Mouse (Mus musculus): ENCODE measurements around the gene Ecsit. TPM values are rescaled to one million over a fixed set of nuclear protein-coding genes. Genes with fewer than 3 reads are reported as not detected.

Ecsit gene
- 21.1 and 29.5 TPM in 2 replicates for total RNA-seq (2014; fragmentation: Nextera tagmentation)
- 28.2 and 30.3 TPM in 2 replicates for total RNA-seq (2017)

DNA sequence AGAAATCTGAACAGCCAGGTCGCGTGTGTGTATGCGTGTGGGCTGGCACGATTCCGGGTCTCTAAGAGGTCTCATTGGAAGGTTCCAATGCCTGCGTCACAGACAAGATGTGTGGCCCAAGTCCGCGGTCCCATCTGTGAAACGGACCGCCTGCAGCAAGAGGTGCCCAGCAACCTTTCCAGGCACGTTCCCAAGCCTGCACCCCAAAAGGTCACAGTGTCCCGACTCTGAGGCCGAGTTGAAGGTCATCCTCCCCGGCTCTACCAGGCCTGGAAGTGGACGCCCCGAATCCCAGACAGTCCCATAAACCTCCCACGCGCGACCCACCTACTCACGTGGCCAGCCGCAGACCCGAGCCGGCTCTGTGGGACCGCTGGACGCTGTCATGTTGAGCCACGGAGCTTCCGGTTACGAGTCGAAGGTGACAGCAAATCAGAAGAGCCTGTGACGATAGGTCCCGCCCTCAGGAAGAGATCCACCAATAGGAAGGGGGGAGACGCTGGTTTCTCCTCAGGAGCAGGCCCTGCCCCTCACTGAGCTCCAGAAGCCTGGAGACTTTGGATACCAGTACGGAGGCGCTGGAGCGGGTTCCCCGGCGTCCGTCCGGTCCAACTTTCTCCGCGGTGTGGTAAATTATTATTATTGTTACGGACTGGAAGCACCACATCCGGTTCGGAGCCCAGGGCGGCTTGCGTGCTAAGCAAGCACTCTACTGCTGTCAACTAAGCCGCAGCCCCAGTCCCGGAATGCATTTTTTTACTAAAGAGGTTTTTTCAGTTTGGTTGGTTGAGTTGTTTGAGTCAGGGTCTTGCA lies at the start of gene Ecsit:
TSS of gene Ecsit (minus strand) at position 417 of the 813 bp plus-strand sequence.
- peak; percentile 99 for ATAC-seq (replicated peaks; ENCODE audit: poor library complexity, severe bottlenecking)

GRCm38 (mm10) chr9:22134246-22134890 lies 49.1 kb upstream of the Ecsit start:
- no peak for ATAC-seq (replicated peaks; ENCODE audit: poor library complexity, severe bottlenecking)

GRCm38 (mm10) chr9:22132220-22132619 lies 47.0 kb upstream of the Ecsit start:
- ATAC-seq (replicated peaks; ENCODE audit: poor library complexity, severe bottlenecking): no peak

DNA sequence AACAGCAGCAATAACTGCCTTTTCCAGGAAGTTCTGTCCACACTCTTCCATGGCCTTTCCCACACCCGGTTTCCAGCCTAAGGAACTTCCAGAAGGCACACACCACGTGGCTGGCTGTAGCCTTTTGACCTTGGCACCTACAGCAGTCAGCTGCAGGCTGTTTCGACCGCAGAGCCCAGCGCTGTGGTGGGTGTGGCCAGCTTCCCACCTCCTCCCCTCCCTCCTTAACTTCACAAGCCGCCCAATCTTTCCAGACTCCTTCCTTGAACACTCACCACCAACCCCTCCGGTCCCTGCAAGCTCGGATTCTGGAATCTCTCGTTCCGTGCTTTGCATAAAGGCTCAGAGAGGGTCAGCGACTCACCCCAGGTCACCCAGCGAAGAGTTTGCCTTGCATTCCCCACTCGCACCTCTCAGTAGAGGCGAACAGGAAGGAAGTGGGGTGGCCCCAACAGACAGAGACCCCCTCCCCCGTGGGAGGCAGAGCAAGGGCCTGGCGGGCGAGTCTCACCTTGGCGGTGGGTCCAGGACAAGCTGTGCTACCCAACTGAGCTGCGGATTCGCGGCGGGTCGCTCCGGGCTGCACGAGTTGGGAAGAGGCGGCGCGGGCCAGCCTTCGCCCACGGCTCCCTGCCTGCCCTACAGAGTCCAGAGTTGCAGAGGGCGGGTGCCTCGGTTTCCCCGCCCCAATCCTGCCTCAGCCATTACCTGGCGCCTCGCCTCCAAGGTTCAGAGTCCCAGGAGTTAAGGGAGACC lies 46.2 kb upstream of the Ecsit start:
- ATAC-seq (replicated peaks; ENCODE audit: poor library complexity, severe bottlenecking): peak; percentile 81

DNA sequence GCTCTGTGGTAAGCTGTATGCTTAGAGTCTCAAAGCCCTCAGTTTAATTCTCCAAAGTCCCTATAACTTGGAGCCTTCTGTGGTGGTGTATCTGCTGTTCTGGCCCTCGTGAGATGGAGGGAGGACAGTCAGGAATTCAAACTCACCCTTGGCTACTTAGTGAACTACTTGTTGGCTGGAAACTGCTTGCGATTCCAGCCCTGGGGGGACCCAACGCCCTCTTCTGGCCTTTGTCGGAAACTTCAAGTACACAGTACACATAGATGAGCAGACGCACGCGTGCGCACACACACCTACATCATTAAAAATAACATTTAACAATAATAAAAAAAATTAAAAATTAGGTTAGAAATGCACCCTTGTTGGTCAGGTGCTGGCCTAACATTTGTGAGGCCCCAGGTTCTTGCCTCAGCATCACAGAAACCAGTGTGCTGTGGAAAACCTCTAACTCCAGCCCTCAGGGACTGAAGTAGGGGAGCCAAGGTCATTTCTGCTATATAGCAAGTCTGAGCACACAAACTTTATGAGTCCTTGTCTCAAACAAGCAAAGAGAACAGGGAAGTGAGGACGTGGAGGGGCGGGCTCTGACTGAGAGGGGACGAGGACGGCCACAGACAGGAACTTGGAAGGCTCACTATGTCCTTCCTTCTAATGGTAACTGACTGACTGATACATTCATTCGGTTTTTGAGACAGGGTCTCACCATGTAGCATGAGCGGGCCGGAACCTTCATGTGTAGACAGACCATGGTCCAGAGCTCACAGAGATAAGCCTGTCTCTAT lies 40.2 kb upstream of the Ecsit start:
- peak; percentile 65 for ATAC-seq (replicated peaks; ENCODE audit: poor library complexity, severe bottlenecking)

- no peak for ATAC-seq (replicated peaks; ENCODE audit: poor library complexity, severe bottlenecking)
Observed at GRCm38 (mm10) chr9:22124169-22124568, 38.9 kb upstream of the Ecsit start.

- ATAC-seq (replicated peaks; ENCODE audit: poor library complexity, severe bottlenecking): no peak; the same call in 1 of the 2 replicates
Observed at GRCm38 (mm10) chr9:22123069-22123609, 37.9 kb upstream of the Ecsit start.

GRCm38 (mm10) chr9:22122005-22122404 lies 36.8 kb upstream of the Ecsit start:
- peak; percentile 62 for ATAC-seq (replicated peaks; ENCODE audit: poor library complexity, severe bottlenecking)

GRCm38 (mm10) chr9:22121545-22121944 lies 36.3 kb upstream of the Ecsit start:
- ATAC-seq (replicated peaks; ENCODE audit: poor library complexity, severe bottlenecking): no peak

DNA sequence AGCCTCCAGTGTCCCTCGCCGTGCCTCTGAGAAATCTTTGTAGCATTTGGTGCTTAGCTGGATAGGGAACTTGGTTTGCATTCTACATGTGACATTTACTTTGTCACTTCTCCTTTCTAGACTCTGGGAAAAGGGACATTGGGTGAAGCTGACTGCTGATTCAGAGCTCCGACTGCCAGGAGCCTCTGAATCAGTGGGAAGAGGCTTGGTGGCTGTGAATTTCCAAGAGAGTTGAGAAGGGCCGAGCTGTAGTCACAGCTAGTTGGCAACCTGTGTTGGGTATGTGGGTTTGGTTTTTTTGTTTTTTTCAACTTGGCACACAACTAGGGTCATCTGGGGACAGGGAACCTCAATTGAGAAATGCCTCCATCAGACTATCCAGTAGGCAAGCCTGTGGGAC lies 34.3 kb upstream of the Ecsit start:
- ATAC-seq (replicated peaks; ENCODE audit: poor library complexity, severe bottlenecking): peak; percentile 36

GRCm38 (mm10) chr9:22117754-22118456 lies 32.7 kb upstream of the Ecsit start:
- peak; percentile 35 for ATAC-seq (replicated peaks; ENCODE audit: poor library complexity, severe bottlenecking)

DNA sequence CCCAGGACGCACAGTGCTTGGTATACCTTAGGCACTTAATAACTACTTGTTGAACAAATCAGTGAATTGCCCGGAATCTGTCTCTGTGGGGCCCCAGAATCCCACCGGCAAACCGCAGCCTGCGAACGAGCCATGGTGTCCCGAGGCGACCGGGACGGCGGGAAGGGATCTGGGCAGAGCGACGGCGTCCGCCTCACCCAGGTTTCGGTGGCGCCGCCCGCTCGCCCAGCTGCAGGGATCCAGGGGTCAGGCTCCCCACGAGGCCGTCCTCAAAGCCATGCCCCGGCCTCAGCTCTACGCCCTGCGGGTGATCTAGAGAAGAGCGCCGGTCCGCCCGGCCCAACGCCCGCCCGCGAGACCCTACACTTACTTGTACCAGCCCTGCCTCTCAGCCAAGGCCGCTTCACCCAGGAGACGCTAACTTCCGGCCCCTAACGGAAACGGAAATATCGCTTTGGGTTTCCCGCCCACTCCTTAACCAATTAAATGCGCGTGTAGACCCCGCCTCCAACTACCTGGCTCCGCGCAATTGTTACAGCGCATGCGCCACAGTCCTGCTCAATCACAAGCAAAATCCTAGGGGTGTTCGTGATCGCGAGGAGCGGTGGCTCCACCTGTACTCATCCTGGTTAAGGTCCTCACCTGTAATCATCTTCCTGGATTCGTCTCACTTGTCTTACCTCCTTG lies 31.6 kb upstream of the Ecsit start, which contains the start of gene Elof1:
TSS of gene Elof1 (minus strand) at position 433 of the 687 bp plus-strand sequence.
- peak; percentile 86 for ATAC-seq (replicated peaks; ENCODE audit: poor library complexity, severe bottlenecking)

GRCm38 (mm10) chr9:22116086-22116485 lies 30.8 kb upstream of the Ecsit start:
- ATAC-seq (replicated peaks; ENCODE audit: poor library complexity, severe bottlenecking): no peak

- ATAC-seq (replicated peaks; ENCODE audit: poor library complexity, severe bottlenecking): no peak
Observed at GRCm38 (mm10) chr9:22115635-22116034, 30.4 kb upstream of the Ecsit start.

GRCm38 (mm10) chr9:22108194-22108593 lies 23.0 kb upstream of the Ecsit start:
- no peak for ATAC-seq (replicated peaks; ENCODE audit: poor library complexity, severe bottlenecking)

DNA sequence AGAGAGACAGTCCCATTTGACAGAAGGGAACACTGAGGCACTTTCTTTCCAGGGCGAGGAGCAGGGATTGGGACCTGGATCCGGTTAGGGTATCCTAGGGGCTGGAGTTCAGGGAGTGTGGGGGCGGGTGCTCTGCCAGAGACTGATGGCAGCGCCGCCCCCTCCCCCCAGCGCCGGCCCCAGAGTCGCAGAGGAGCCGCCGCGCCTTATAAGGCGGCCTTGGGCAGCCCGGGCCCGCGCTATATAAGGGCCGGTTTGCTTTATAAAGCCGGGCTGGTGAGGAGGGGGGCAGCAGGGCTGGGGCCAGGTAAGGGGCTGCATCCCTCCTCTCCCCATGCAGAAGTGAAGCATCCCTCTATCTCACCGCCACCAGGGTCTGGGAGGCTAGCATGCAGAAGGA lies 14.7 kb upstream of the Ecsit start:
- no peak for ATAC-seq (replicated peaks; ENCODE audit: poor library complexity, severe bottlenecking)

DNA sequence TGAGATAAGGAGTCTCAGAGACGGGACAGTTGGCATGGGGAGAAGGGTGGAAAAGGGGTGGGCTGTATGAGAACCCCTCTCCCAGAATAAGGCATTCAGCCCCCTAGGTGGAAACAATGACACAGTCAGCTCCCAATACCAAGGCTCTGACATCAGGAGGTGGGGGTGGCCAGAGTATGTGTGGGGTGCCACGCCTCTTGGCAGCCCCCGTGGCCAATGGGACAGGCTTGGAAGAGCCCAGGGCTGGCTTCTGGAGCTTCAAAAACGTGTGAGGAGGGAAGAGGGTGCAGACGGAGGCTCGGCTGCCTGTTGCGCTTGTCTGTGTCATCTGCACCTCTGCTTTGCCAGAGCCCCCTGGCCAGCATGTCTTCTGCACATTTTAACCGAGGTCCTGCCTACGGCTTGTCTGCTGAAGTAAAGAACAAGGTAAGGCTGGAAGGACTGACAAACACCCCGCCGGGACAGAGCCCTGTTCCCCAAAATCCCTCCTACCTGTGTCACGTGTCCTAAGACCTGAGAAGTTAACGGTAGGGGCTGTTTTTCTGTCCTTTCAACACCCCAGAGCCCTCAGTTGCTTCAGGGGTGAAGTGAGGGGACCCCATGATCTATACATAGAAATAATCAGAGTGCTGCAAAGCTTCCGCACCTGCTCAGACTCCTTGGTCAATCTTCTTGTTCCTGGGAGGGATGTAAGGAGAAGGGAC lies 13.9 kb upstream of the Ecsit start, which contains the start of gene Cnn1:
TSS of gene Cnn1 (plus strand) at position 224 of the 704 bp plus-strand sequence.
- ATAC-seq (replicated peaks; ENCODE audit: poor library complexity, severe bottlenecking): 0 out of 2 replicates have a peak, but pooled peaks have one; percentile 18

DNA sequence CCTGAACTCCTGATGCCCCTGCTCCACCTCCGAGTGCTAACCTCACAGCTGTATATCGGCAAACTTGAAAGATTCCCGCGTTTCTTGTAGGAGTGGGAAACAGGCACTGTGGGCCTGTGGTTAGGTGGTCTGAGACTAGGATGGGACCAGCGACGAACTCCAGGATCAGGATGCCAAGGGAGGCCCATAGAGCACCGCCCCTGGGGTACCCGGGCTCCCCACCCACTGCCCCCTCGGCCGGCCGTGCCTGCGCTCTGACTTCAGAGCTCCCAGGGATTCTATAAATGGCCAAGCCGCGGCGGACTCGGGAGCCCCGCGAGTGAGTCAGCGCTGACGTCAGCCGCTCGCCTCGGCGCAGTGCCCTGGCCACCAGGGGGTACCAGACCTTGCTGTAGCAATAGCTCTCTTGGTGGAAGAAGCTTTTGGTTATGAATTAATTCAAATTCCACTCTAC lies 10.6 kb upstream of the Ecsit start:
- ATAC-seq (replicated peaks; ENCODE audit: poor library complexity, severe bottlenecking): peak; percentile 95

Measured in granulocyte monocyte progenitor cell, adult 5-6 weeks (primary cell).